Mouse (Mus musculus): ENCODE measurements around the gene Tmem205.

Tmem205 gene

GRCm38 (mm10) chr9:21927208-21927753 is at the start of gene Tmem205, which contains the start of gene Ccdc159:
Tmem205 (minus strand) TSS chr9:21927556.
Ccdc159 (plus strand) TSS chr9:21927471.
- DNase-seq (ENCODE audit: low spot score), result peak; percentile 99

DNA sequence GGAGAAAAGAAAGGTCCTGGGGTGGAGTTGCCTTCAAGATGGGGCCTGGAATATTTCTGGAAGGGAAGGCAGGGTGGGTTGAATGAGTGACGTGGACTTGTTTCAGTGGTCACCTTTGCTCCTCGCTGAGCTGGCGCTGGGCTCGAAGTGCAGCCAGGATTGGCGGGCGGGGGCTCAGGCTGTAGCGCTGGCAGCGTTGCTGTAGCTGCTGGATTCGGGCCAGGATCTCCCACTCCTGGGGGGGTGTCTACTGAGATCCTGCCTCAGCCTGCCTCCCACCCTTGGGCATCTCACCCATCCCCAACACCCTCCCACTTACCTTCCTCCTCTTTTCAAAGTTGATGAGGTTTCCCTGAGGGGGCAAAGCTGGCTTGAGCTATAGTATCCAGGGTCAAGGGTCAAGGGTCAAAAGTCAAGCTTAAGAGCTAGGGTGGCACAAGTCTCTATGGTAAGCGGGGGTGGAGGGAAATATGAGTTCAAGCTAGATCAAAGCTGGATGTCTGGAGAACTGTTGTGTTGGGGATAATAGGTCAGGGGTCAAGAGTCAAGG is 49.3 kb upstream of the Tmem205 start:
- peak; percentile 18 for DNase-seq (ENCODE audit: low spot score)

DNA sequence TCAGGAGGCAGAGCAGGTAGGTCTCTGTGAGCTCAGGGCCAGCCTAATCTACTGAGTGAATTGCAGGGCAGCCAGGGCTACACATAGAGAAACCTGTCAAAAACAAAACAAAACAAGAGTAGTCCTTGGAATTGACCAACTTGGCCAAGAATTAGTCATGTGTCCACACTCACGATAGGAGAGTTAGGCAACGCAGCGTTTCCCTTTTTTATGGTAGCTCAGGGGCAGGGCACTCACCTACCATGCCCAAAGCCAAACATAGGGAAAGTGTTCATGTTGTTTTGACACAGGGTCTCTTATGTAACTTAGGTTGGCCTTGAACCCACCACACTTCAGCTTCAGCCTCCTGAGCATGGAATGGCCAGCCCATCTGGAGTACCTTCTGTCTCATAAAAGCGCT is 41.9 kb upstream of the Tmem205 start:
- DNase-seq (ENCODE audit: low spot score), result no peak

- DNase-seq (ENCODE audit: low spot score), result no peak
Observed at GRCm38 (mm10) chr9:21968883-21969282, 41.5 kb upstream of the Tmem205 start.

- DNase-seq (ENCODE audit: low spot score), result peak; percentile 68
Observed at GRCm38 (mm10) chr9:21963417-21963816, 36.1 kb upstream of the Tmem205 start, which contains the start of gene Epor. Epor (minus strand) TSS chr9:21963506.

DNA sequence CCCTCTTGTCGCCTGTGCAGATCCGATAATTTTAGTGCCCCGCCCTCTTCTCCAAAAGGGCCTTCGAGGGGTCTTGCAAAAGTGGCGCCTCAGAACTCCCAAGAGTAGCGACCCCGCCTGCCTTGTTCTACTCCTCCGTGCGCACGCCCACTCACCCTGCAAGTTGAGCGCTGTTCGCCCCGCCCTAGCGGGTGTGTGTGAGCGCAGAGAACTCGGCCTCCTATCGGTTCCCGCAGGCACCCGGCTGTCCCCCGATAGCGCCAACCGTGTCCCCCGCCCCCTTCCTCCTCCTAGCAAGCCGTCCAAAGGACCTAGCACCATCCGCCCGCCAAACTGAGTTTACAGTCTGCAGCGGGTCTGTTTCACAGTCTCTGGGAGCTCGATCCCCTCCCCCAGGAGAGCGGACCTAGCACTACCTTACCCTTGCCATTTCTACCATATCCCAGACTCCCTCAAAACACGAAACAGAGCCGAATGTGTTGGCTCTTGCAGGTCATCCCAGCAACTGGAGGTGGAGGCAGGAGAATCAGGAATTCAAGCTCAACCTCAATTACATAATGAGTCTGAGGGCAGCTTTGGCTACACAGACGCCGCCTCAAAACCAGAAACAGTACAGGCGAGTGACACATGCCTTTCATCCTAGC is 35.2 kb upstream of the Tmem205 start:
- DNase-seq (ENCODE audit: low spot score), result peak; percentile 90

DNA sequence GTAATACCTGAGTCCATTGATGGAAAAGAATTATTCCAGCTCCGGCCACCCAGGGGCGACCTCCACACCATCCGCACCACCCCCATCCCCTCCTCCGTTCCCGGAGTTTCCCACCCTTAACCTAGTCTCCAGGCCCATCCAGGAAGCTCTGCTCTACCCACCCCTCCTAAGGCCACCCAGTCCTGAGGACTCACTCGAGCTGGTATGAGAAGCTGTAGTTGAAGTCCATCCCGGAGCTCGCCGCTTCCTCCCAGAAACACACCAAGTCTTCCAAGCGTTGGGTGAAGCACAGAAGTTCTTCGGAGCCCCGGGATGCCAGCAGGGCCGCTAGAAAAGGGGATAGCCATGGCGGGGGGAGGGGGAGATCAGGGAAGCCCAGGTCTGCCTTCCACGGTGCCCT is 34.7 kb upstream of the Tmem205 start:
- DNase-seq (ENCODE audit: low spot score), result peak; percentile 8

GRCm38 (mm10) chr9:21961366-21961980 is 34.1 kb upstream of the Tmem205 start:
- no peak for DNase-seq (ENCODE audit: low spot score)

- DNase-seq (ENCODE audit: low spot score), result peak; percentile 69
Observed at GRCm38 (mm10) chr9:21960558-21961208, 33.3 kb upstream of the Tmem205 start.

DNA sequence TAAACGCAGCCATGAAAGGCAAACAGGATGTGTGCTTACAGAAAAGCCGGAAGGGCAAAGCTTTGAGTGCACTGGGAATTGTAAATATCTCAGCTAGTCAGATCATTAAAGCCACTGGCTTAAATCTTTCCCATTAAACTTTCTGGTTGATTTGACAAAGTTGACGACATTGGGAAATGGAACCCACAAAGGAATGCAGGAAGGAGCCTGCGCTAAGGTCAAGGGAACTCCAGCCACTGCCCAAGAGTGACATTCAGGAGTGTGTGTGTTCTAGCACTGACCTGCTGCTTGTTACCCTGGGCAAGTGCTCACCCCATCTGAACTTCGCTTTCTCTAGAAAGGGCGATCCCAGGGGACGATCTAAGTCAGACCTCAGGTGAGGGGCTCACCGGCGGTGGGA is 32.8 kb upstream of the Tmem205 start:
- no peak for DNase-seq (ENCODE audit: low spot score)

- no peak for DNase-seq (ENCODE audit: low spot score)
Observed at GRCm38 (mm10) chr9:21959244-21959643, 31.9 kb upstream of the Tmem205 start.

DNA sequence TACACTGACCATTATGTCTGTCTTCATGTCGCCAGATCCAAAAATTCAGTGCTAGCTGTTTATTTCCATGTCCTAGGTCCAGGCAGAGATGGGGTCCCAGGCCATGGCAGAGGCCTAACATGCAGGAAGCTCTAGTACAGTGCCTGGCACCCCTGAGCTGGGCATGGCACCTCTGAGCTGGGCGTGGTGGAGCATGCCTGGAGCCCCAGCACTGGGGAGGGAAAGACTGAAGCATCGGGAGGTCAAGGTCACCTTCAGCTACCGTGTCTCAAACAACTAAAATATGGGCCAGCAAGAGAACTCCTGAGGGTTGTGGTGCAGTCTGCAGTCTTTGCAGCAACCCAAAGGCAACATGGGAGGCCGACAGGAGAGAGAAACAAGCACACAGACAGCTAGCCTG is 31.0 kb upstream of the Tmem205 start:
- no peak for DNase-seq (ENCODE audit: low spot score)

- peak; percentile 99 for DNase-seq (ENCODE audit: low spot score)
Observed at GRCm38 (mm10) chr9:21955570-21956281, 28.4 kb upstream of the Tmem205 start, which contains the start of gene Swsap1. Swsap1 (plus strand) TSS chr9:21955755.

DNA sequence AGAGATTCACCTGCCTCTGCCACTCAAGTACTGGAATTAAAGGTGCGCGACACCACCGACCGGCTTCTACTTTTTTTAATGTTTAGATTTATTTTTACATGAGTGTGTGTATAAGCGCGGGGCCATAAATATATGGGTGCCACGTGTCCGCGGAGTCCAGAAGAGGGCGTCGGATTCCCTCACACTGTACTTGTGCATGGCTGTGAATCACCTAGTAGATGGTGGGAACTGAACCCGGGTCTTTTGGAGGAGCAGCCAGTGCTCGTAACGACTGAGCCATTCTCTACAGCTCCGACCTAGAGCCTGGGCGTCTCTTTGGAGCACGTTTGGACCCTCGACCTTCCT is 27.8 kb upstream of the Tmem205 start:
- DNase-seq (ENCODE audit: low spot score), result no peak

DNA sequence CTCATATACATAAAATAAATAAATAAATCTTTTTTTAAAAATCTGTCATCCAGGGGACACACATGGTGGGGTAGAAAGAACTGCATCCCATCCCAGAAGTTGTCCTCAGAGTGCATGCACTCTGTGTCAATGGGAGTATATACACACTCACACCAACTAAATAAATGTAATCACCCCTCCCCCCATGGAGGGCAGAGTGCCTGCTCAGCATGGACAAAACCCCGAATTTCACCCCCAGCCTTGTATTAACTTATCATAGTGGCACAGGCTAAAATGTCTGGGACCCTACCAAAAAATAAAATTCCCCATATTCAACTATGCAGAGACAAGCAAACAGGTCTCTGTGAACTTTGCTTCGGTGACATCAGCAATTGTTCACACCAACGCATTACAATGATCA is 27.3 kb upstream of the Tmem205 start:
- no peak for DNase-seq (ENCODE audit: low spot score)

DNA sequence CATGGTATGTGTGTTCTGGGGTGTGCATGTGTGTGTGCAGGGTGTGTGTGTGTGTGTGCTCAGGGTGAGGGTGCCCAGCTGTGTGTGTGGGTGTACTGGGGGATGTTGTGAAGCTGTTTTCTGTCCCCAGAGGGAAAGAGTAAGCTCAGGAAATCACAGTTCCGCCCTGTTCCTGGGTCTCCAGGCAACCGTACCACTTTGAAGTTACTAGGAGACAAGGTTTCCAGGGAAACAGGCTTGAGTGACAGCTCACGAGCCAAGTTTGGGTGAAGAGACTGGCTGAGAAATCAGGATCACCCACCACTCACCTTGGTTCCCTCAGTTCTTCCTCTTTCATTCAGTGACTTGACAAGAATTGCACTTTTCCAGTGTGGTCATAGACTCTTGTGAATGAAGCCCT is 26.2 kb upstream of the Tmem205 start:
- peak; percentile 53 for DNase-seq (ENCODE audit: low spot score)

GRCm38 (mm10) chr9:21951977-21952376 is 24.6 kb upstream of the Tmem205 start:
- DNase-seq (ENCODE audit: low spot score), result no peak

DNA sequence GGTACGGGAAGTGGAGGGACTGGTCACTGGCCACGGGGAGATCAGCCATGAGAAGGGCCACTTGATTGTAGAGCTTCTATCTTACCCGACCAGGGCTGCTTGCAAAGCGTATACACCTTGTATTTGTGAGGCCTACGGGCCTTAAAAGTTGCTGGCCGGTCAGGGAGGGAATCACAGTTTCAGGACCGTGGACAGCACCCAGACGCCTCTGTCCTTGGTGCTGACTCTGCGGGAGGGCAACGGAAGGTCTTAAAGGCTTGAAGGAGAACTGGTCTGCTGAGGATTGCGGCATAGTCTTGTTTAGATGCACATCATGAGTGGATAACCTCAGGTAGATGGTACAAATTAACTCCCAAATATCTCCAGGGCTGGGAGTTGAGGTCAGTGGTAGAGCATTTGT is 23.0 kb upstream of the Tmem205 start:
- DNase-seq (ENCODE audit: low spot score), result peak; percentile 73

DNA sequence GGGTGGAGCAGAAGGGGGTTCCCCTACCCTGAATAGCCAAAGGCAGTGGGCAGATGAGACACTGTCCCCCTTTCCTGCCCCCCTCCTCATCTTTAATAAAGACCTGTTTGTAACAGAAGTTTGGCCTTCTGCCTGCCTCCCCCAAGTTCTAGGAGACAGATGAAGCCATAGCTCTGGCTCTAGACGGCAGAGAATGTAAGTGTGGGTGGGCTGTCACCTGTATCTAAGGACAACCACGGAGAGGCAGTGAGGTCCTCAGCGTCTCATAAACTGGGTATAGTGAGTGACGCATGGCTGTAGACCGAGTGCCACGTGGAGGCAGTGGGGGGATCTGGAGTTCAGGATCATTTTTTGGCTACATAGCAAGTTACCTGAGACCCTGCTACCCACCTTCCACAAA is 21.4 kb upstream of the Tmem205 start:
- no peak for DNase-seq (ENCODE audit: low spot score)

GRCm38 (mm10) chr9:21948146-21948545 is 20.8 kb upstream of the Tmem205 start:
- no peak for DNase-seq (ENCODE audit: low spot score)

DNA sequence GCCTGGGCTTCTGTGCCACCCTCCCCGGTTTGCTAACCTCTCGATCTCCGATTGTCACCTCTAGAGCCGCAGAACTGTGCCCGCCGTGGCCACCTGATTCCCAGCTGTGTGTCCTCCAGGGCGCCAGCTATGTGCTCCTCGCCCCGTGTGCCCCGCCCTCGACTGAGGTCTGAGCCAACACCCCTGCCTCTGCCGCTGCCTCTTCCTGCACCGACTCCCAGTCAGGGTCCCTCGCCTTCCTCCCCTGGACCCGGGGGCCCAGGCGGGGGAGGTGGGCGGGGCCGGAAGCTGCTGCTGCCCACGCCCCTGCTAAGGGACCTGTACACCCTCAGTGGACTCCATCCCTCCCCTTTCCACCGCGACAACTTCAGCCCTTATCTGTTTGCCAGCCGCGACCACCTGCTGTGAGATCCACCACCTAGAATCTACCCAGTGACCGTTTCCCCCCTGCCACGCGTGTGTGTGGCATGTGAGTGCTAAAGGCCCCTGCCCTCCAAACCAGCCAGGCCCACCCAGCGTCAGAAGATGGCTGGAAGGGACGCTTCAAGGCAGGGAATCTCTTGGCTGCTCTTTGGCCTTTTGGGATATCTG is 20.3 kb upstream of the Tmem205 start:
- DNase-seq (ENCODE audit: low spot score), result peak; percentile 16

GRCm38 (mm10) chr9:21944267-21944666 is 16.9 kb upstream of the Tmem205 start:
- peak; percentile 56 for DNase-seq (ENCODE audit: low spot score)

Measured in embryo, embryonic 10 days (tissue).